Mouse (Mus musculus): ENCODE measurements at regions not wholly inside any gene's neighbourhood (a gene's known extent, or its start where the extent isn't known, plus 50 kb on each side); places are given as distances from the start of the nearest gene placed in this dataset.

DNA sequence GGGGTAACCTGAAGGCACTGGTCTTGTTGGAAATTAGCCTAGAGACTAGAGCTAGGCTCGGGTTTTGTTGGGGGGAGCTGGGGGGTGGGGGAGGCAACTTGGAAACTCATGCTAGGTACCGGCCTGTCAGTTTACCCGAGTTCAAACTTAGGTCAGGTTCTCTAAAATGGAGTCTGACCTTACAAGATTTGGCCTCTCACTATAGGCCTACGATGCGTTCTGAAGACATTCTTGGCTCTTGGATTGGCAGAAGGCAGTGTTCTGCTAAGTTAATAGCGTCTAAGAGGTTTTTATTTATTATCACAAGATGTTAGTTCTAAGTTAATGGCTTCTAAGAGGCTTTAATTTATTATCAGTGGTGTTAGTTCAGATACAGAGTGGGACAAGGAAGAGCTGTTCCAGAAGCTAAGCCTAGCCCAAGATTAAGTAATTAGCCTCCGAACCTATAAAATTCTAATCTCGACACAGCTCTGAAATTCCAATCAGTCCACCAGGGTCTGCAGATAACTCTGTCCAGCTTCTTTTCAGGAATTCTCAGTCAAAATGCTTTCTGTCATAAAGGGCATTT lies 109.0 kb downstream of the Rpap3 start:
- H3K9ac ChIP-seq (ENCODE audit: low read depth, low read length): no peak overlapping the region
- TF ChIP-seq CTCF (IDR thresholded peaks at IDR 0.05; ENCODE audit: low read depth, low read length) (no peak), POLR2A (IDR thresholded peaks at IDR 0.05; ENCODE audit: extremely low read depth, insufficient read depth, low read length) (no peak)
- WGBS: 88% methylated on average over 8 of the region's 8 CpGs

DNA sequence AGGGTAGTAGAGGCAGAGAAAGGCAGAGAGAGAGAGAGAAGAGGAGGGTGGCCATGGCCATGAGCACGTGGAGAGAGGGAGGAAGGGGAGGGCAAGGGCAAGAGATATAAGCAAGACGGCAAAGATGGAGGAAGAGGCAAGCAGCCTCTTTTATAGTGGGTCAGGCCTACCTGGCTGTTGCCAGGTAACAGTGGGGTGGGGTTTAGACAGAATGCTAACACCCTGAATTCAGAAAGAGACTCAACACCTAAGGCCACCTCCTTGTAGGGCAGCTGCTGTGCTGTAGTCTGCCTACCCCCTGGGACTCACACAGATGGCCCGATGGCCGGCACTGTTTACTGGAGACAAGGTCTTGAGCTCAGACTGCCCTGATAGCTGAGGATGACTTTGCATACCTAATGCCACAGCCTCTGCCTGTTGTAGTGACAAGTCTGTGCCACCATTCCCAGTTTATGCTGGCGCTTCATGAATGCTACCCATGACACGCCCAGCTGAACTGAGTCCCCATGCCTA lies 110.3 kb downstream of the Rpap3 start:
- Histone ChIP-seq H3K4me1 (ENCODE audit: control insufficient read depth, insufficient read depth, low read length) (peaks cover 3% of the 10 kb centered on the region; the same call in 1 of the 2 replicates), H3K9ac (ENCODE audit: low read depth, low read length) (no peak overlapping the region), H3K79me2 (ENCODE audit: control insufficient read depth, insufficient read depth, low read length) (no peaks in the 10 kb centered on the region), H3K27me3 (ENCODE audit: control insufficient read depth, insufficient read depth, low read length) (no peaks in the 10 kb centered on the region), H3K4me3 (ENCODE audit: insufficient read depth, low read depth, low read length) (no peak overlapping the region), H3K36me3 (ENCODE audit: control insufficient read depth, insufficient read depth, low read length) (no peaks in the 10 kb centered on the region), H3K27ac (replicated peaks; ENCODE audit: insufficient read depth, low read depth, low read length) (no peak overlapping the region)
- DNase-seq (ENCODE audit: extremely low read depth, low read depth, low spot score): no peak
- 84% methylated on average over 6 of the region's 6 CpGs for WGBS
- TF ChIP-seq CTCF (IDR thresholded peaks at IDR 0.05; ENCODE audit: low read depth, low read length) (no peak), POLR2A (IDR thresholded peaks at IDR 0.05; ENCODE audit: extremely low read depth, insufficient read depth, low read length) (no peak)

More for the DNA sequence above, 109.0 kb downstream of the Rpap3 start:
- no peak overlapping the region for H3K4me3 ChIP-seq (ENCODE audit: insufficient read depth, low read depth, low read length)
- H3K79me2 ChIP-seq (ENCODE audit: control insufficient read depth, insufficient read depth, low read length): no peaks in the 10 kb centered on the region
- H3K27ac ChIP-seq (replicated peaks; ENCODE audit: insufficient read depth, low read depth, low read length): no peak overlapping the region
- DNase-seq (ENCODE audit: extremely low read depth, low read depth, low spot score): no peak
- H3K4me1 ChIP-seq (ENCODE audit: control insufficient read depth, insufficient read depth, low read length): peaks cover 2% of the 10 kb centered on the region; the same call in 1 of the 2 replicates
- H3K36me3 ChIP-seq (ENCODE audit: control insufficient read depth, insufficient read depth, low read length): no peaks in the 10 kb centered on the region
- H3K27me3 ChIP-seq (ENCODE audit: control insufficient read depth, insufficient read depth, low read length): no peaks in the 10 kb centered on the region

DNA sequence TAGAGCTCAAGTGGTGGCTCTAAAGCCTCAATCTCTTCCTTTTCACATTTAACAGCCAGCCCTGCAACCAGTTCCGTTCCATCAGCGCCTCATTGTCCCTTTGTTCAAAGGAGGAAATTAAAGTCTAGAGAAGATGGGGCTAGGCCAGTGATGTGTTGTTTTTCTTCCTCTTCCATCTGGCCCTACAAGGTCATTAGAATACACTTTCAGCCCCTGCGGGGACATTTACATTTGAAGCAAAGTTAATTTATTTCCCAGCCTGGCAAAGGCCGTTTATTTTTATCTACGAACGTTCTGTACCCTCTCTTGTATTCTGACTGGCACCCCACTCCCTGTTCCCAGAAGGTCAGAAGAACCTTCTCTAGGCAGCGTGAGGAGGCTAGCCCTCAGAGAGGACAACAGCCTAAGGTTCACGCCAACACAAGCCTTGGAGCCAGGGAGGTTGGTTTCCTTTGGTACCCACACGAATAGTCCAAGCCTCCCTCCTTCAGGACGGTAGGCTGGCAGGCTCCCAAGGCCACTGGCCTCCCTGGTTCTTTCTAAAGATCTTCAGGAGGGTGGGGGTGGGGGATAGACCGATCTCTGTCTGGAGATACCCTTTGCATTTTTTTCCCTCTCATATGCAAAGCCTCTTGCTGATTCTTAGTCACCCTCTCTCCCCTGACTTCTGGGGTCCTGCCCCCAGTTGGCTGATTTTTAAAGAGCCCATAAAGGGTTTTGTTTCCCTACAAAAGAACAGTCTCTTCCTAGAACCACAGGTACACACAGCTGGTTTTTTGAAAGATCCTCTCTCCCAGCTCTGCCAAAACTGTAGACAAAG lies 111.6 kb downstream of the Rpap3 start:
- no peaks in the 10 kb centered on the region for H3K36me3 ChIP-seq (ENCODE audit: control insufficient read depth, insufficient read depth, low read length)
- H3K27me3 ChIP-seq (ENCODE audit: control insufficient read depth, insufficient read depth, low read length): no peaks in the 10 kb centered on the region
- peak; percentile 19 for DNase-seq (ENCODE audit: extremely low read depth, low read depth, low spot score)
- H3K9ac ChIP-seq (ENCODE audit: low read depth, low read length): no peak overlapping the region
- H3K4me1 ChIP-seq (ENCODE audit: control insufficient read depth, insufficient read depth, low read length): peaks cover 6% of the 10 kb centered on the region; the same call in 1 of the 2 replicates
- no peaks in the 10 kb centered on the region for H3K79me2 ChIP-seq (ENCODE audit: control insufficient read depth, insufficient read depth, low read length)
- TF ChIP-seq CTCF (IDR thresholded peaks at IDR 0.05; ENCODE audit: low read depth, low read length) (no peak), POLR2A (IDR thresholded peaks at IDR 0.05; ENCODE audit: extremely low read depth, insufficient read depth, low read length) (no peak)
- 62% methylated on average over 11 of the region's 11 CpGs for WGBS
- H3K27ac ChIP-seq (replicated peaks; ENCODE audit: insufficient read depth, low read depth, low read length): peak overlapping the region; percentile 44
- H3K4me3 ChIP-seq (ENCODE audit: insufficient read depth, low read depth, low read length): no peak overlapping the region

DNA sequence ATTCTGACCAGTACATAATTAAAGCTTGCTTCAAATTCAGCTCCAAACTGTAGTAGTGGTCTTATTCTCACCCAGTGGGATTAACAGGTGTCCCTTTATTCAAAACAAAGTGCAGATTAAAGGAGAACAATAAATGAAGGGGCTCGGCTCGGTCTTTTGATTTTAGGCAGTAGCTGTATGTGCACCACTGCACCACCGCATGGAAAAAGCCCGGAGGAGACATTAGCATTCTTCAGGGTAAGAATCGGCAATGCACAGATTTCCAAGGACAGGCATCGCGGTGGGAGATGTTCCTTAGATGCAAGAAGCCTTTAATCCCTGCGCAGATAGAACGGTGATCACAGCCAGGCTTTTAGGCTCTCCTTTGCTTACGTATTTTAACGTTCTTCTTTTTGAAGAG lies 112.8 kb downstream of the Rpap3 start:
- H3K4me1 ChIP-seq (ENCODE audit: control insufficient read depth, insufficient read depth, low read length): peaks cover 6% of the 10 kb centered on the region; the same call in 1 of the 2 replicates
- DNase-seq (ENCODE audit: extremely low read depth, low read depth, low spot score): no peak
- no peaks in the 10 kb centered on the region for H3K27me3 ChIP-seq (ENCODE audit: control insufficient read depth, insufficient read depth, low read length)
- 90% methylated on average over 11 of the region's 11 CpGs for WGBS
- H3K27ac ChIP-seq (replicated peaks; ENCODE audit: insufficient read depth, low read depth, low read length): no peak overlapping the region
- H3K4me3 ChIP-seq (ENCODE audit: insufficient read depth, low read depth, low read length): no peak overlapping the region
- no peak for TF ChIP-seq POLR2A (IDR thresholded peaks at IDR 0.05; ENCODE audit: extremely low read depth, insufficient read depth, low read length)
- TF ChIP-seq CTCF (IDR thresholded peaks at IDR 0.05; ENCODE audit: low read depth, low read length): no peak
- H3K9ac ChIP-seq (ENCODE audit: low read depth, low read length): no peak overlapping the region
- no peaks in the 10 kb centered on the region for H3K79me2 ChIP-seq (ENCODE audit: control insufficient read depth, insufficient read depth, low read length)
- H3K36me3 ChIP-seq (ENCODE audit: control insufficient read depth, insufficient read depth, low read length): no peaks in the 10 kb centered on the region

DNA sequence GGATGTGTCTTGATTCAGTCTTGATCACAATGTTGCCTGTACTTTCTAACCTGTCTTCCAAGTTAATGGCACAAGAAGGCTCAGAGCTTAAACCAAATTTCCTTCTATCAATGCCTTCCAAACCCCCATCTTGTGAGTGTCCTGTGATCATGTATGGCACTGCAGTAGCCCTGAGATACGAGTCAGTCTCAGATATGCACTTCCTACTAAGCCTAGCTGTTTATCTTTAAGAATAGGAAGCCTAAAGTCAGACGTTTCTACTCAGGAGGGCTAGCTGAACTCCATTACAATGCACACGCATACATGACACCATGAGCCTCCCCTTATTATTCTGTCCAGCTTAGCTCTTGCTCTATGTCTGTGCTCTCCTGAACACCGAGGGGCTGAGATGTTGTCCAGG lies 114.2 kb downstream of the Rpap3 start:
- TF ChIP-seq CTCF (IDR thresholded peaks at IDR 0.05; ENCODE audit: low read depth, low read length): no peak
- no peak for TF ChIP-seq POLR2A (IDR thresholded peaks at IDR 0.05; ENCODE audit: extremely low read depth, insufficient read depth, low read length)
- DNase-seq (ENCODE audit: extremely low read depth, low read depth, low spot score): no peak
- Histone ChIP-seq H3K79me2 (ENCODE audit: control insufficient read depth, insufficient read depth, low read length) (no peaks in the 10 kb centered on the region), H3K4me3 (ENCODE audit: insufficient read depth, low read depth, low read length) (no peak overlapping the region), H3K36me3 (ENCODE audit: control insufficient read depth, insufficient read depth, low read length) (no peaks in the 10 kb centered on the region), H3K4me1 (ENCODE audit: control insufficient read depth, insufficient read depth, low read length) (peaks cover 6% of the 10 kb centered on the region; the same call in 1 of the 2 replicates), H3K9ac (ENCODE audit: low read depth, low read length) (no peak overlapping the region), H3K27me3 (ENCODE audit: control insufficient read depth, insufficient read depth, low read length) (no peaks in the 10 kb centered on the region), H3K27ac (replicated peaks; ENCODE audit: insufficient read depth, low read depth, low read length) (peak overlapping the region; percentile 81)
- WGBS: 72% methylated on average over 4 of the region's 4 CpGs
